Comparison of ENCODE assay signal across 9 mouse cellular contexts in genomic region chr8:120404609-120405036, GRCm38 (mm10).
DNase-seq lines count a peak whose midpoint lies in the region; ATAC-seq and TF ChIP-seq lines count a peak whose summit lies in the region.
"Had no signal": no experiment of that assay in that cellular context is flagged by ENCODE, and none has a peak within 500 bp of the region (broad histone marks: within the 10 kb centered on the region; RNA-seq: fewer than 3 reads in every experiment).

No protein-coding gene starts in this region.

- peak; percentile 81 for TF ChIP-seq CTCF in gastrocnemius, adult 2 months (IDR thresholded peaks at IDR 0.05)
- peak; percentile 41; the same call in 1 of the 2 replicates for TF ChIP-seq CTCF in olfactory bulb, adult 2 months (IDR thresholded peaks at IDR 0.05; ENCODE audit: insufficient read depth, low read depth, low read length)

- no peaks in the 10 kb centered on the region for H3K36me3 ChIP-seq in limb, embryonic 11.5 days (ENCODE audit: control insufficient read depth, insufficient read depth, low read length)

- intact Hi-C loops in gastrocnemius, adult 2 months (cut with DNase I) = no loop called here

- H3K4me3 ChIP-seq in gastrocnemius, adult 2 months = no peak overlapping the region
- H3K4me3 ChIP-seq in limb, embryonic 11.5 days (ENCODE audit: low read depth, low read length) = no peak overlapping the region
- no peak overlapping the region for H3K4me3 ChIP-seq in olfactory bulb, adult 2 months (ENCODE audit: insufficient read depth, low read depth, low read length)

- WGBS in limb, embryonic 11.5 days = 39% methylated on average over 7 of the region's 7 CpGs
- 63% methylated on average over 7 of the region's 7 CpGs for WGBS in olfactory bulb, adult 2 months

- ATAC-seq in limb, embryonic 11.5 days (ENCODE audit: insufficient number of reproducible peaks, low FRiP score, low TSS enrichment, low read depth) = no peak

- H3K4me1 ChIP-seq in limb, embryonic 11.5 days (ENCODE audit: control insufficient read depth, insufficient read depth, low read length) = peaks cover 40% of the 10 kb centered on the region
- H3K4me1 ChIP-seq in olfactory bulb, adult 2 months (ENCODE audit: control insufficient read depth, insufficient read depth, low read length) = peaks cover 34% of the 10 kb centered on the region

- peak; percentile 51 to 83 for DNase-seq in adrenal gland, adult (ENCODE audit: inconsistent age in 2 of 2, low spot score in 1 of 2)
- DNase-seq in adrenal gland, adult 8-10 months = no peak
- peak; percentile 69 for DNase-seq in thymus, postnatal 14 days
- no peak for DNase-seq in thymus, postnatal 0 days (ENCODE audit: low spot score)
- DNase-seq in gastrocnemius, adult 2 months = peak; percentile 72
- DNase-seq in limb, embryonic 11.5 days (ENCODE audit: low spot score) = peak; percentile 70
- DNase-seq in frontal cortex, postnatal 25 days (ENCODE audit: low spot score in 2 of 2) = no peak

- H3K9me3 ChIP-seq in limb, embryonic 11.5 days (ENCODE audit: control insufficient read depth, low read length) = no peaks in the 10 kb centered on the region

- TF ChIP-seq POLR2A in olfactory bulb, adult 2 months (IDR thresholded peaks at IDR 0.05; ENCODE audit: insufficient read depth, low read depth, low read length) = no peak

- H3K9ac ChIP-seq in limb, embryonic 11.5 days (ENCODE audit: low read length) = no peak overlapping the region

- H3K27me3 ChIP-seq in limb, embryonic 11.5 days (ENCODE audit: control insufficient read depth, insufficient read depth, low read length) = no peaks in the 10 kb centered on the region

- H3K27ac ChIP-seq in gastrocnemius, adult 2 months = no peak overlapping the region
- H3K27ac ChIP-seq in limb, embryonic 11.5 days (replicated peaks; ENCODE audit: low read depth, low read length) = no peak overlapping the region
- no peak overlapping the region for H3K27ac ChIP-seq in olfactory bulb, adult 2 months (ENCODE audit: insufficient read depth, low read depth, low read length)
- H3K27ac ChIP-seq: macrophage had no signal

- no peak overlapping the region for H3K4me2 ChIP-seq in limb, embryonic 11.5 days (ENCODE audit: low read depth, severe bottlenecking)

Comparison
In these comparisons a context has a peak if more than half of its experiments do, and no peak if none do; other contexts are left out.
1. DNase-seq: peak in adrenal gland, adult (2 of 2), thymus, postnatal 14 days (single experiment), gastrocnemius, adult 2 months (single experiment) and limb, embryonic 11.5 days (single experiment); none in adrenal gland, adult 8-10 months (single experiment), thymus, postnatal 0 days (single experiment) and frontal cortex, postnatal 25 days (0 of 2).